Mouse (Mus musculus) stomach, postnatal 0 days (tissue): ENCODE data around the gene Osgepl1.

Source experiments
- CTCF ChIP-seq: IDR thresholded peaks from 2 replicates; pipeline ENCODE4 v1.5.1; 2016; ENCODE audit warnings: antibody characterized with exemption, low read depth, mild to moderate bottlenecking, moderate library complexity
- EP300 ChIP-seq: optimal IDR thresholded peaks from 2 replicates; pipeline ENCODE3; 2016; ENCODE audit warnings: antibody characterized with exemption

- TF ChIP-seq CTCF (no peak), EP300 (no peak)
These were observed 10.9 kb downstream of the Osgepl1 start for GRCm38 (mm10) chr1:53324277-53324676.
